Mouse (Mus musculus): Measurements from ENCODE around the gene Glt8d2. TPM values are rescaled to one million over a fixed set of nuclear protein-coding genes. Genes with fewer than 3 reads are reported as not detected.

The Glt8d2 gene
- polyA plus RNA-seq, 1 experiment from 2014 or later, result 1.7 TPM

Other genes starting within 250 kb of the Glt8d2 start
- gene Gm1553, start 198.0 kb downstream of the Glt8d2 start, polyA plus RNA-seq (2015; fragmentation: Nextera tagmentation; extraction: Ambion mirVana), result not detected in 2 replicates
- gene 1190007I07Rik, start 67.4 kb downstream of the Glt8d2 start, polyA plus RNA-seq (2015; fragmentation: Nextera tagmentation; extraction: Ambion mirVana), result 37.4 and 39.0 TPM in 2 replicates
- 229 and 241 TPM in 2 replicates for gene Tdg, start 60.8 kb downstream of the Glt8d2 start, polyA plus RNA-seq (2015; fragmentation: Nextera tagmentation; extraction: Ambion mirVana)
- 45.9 and 46.2 TPM in 2 replicates for gene Hcfc2, start 5.5 kb upstream of the Glt8d2 start, polyA plus RNA-seq (2015; fragmentation: Nextera tagmentation; extraction: Ambion mirVana)
- 57.6 and 57.8 TPM in 2 replicates for gene Nfyb, start 73.5 kb upstream of the Glt8d2 start, polyA plus RNA-seq (2015; fragmentation: Nextera tagmentation; extraction: Ambion mirVana)
- 133 and 141 TPM in 2 replicates for gene Txnrd1, start 143.3 kb upstream of the Glt8d2 start, polyA plus RNA-seq (2015; fragmentation: Nextera tagmentation; extraction: Ambion mirVana)
- gene Eid3, start 176.0 kb upstream of the Glt8d2 start, polyA plus RNA-seq (2015; fragmentation: Nextera tagmentation; extraction: Ambion mirVana), result 0.47 and 0.55 TPM in 2 replicates

All from midbrain, embryonic 13.5 days (tissue).